Mouse (Mus musculus): ENCODE measurements at regions not wholly inside any gene's neighbourhood (a gene's known extent, or its start where the extent isn't known, plus 50 kb on each side); places are given as distances from the start of the nearest gene placed in this dataset.

- H3K27ac ChIP-seq (ENCODE audit: low read length) = no peak overlapping the region
- H3K4me2 ChIP-seq (replicated peaks; ENCODE audit: low read depth, low read length) = no peak overlapping the region
- no peaks in the 10 kb centered on the region for H3K9me3 ChIP-seq (ENCODE audit: control insufficient read depth, low read depth, low read length)
- H3K9ac ChIP-seq (replicated peaks; ENCODE audit: low read depth, low read length) = no peak overlapping the region
- peaks cover 14% of the 10 kb centered on the region for H3K4me1 ChIP-seq (ENCODE audit: control insufficient read depth, insufficient read depth, low read length)
- no peaks in the 10 kb centered on the region for H3K27me3 ChIP-seq (ENCODE audit: control insufficient read depth, insufficient read depth, low read length)
- WGBS = 71% methylated on average over 12 of the region's 12 CpGs
- no peak overlapping the region for H3K4me3 ChIP-seq (ENCODE audit: low read depth, low read length)
- no peak for ATAC-seq (ENCODE audit: insufficient number of reproducible peaks, insufficient read depth, low FRiP score, low read depth)
- no peaks in the 10 kb centered on the region for H3K36me3 ChIP-seq (ENCODE audit: control insufficient read depth, insufficient read depth, low read length)
These were observed 61.9 kb upstream of the Cdh5 start for GRCm38 (mm10) chr8:104039526-104039925.

GRCm38 (mm10) chr8:104041522-104041921 lies 59.9 kb upstream of the Cdh5 start:
- ATAC-seq (ENCODE audit: insufficient number of reproducible peaks, insufficient read depth, low FRiP score, low read depth) = no peak
- Histone ChIP-seq H3K4me1 (ENCODE audit: control insufficient read depth, insufficient read depth, low read length) (peaks cover 14% of the 10 kb centered on the region), H3K4me3 (ENCODE audit: low read depth, low read length) (no peak overlapping the region), H3K4me2 (replicated peaks; ENCODE audit: low read depth, low read length) (no peak overlapping the region), H3K27me3 (ENCODE audit: control insufficient read depth, insufficient read depth, low read length) (no peaks in the 10 kb centered on the region), H3K27ac (ENCODE audit: low read length) (no peak overlapping the region), H3K9me3 (ENCODE audit: control insufficient read depth, low read depth, low read length) (no peaks in the 10 kb centered on the region), H3K36me3 (ENCODE audit: control insufficient read depth, insufficient read depth, low read length) (no peaks in the 10 kb centered on the region), H3K9ac (replicated peaks; ENCODE audit: low read depth, low read length) (no peak overlapping the region)
- WGBS = 90% methylated on average over 5 of the region's 5 CpGs

- H3K27me3 ChIP-seq (ENCODE audit: control insufficient read depth, insufficient read depth, low read length) = no peaks in the 10 kb centered on the region
- H3K27ac ChIP-seq (ENCODE audit: low read length) = no peak overlapping the region
- WGBS = 24% methylated on average over 8 of the region's 8 CpGs
- no peak overlapping the region for H3K9ac ChIP-seq (replicated peaks; ENCODE audit: low read depth, low read length)
- no peak overlapping the region for H3K4me2 ChIP-seq (replicated peaks; ENCODE audit: low read depth, low read length)
- peaks cover 14% of the 10 kb centered on the region for H3K4me1 ChIP-seq (ENCODE audit: control insufficient read depth, insufficient read depth, low read length)
- no peaks in the 10 kb centered on the region for H3K9me3 ChIP-seq (ENCODE audit: control insufficient read depth, low read depth, low read length)
- no peak for ATAC-seq (ENCODE audit: insufficient number of reproducible peaks, insufficient read depth, low FRiP score, low read depth)
- no peak overlapping the region for H3K4me3 ChIP-seq (ENCODE audit: low read depth, low read length)
- H3K36me3 ChIP-seq (ENCODE audit: control insufficient read depth, insufficient read depth, low read length) = no peaks in the 10 kb centered on the region
These were observed 59.0 kb upstream of the Cdh5 start for GRCm38 (mm10) chr8:104042434-104042833.

GRCm38 (mm10) chr8:104048037-104048436 lies 53.4 kb upstream of the Cdh5 start:
- WGBS = 66% methylated on average over 5 of the region's 5 CpGs
- Histone ChIP-seq H3K9ac (replicated peaks; ENCODE audit: low read depth, low read length) (no peak overlapping the region), H3K4me1 (ENCODE audit: control insufficient read depth, insufficient read depth, low read length) (peaks cover 7% of the 10 kb centered on the region), H3K4me2 (replicated peaks; ENCODE audit: low read depth, low read length) (no peak overlapping the region), H3K36me3 (ENCODE audit: control insufficient read depth, insufficient read depth, low read length) (no peaks in the 10 kb centered on the region), H3K27ac (ENCODE audit: low read length) (no peak overlapping the region), H3K27me3 (ENCODE audit: control insufficient read depth, insufficient read depth, low read length) (no peaks in the 10 kb centered on the region), H3K4me3 (ENCODE audit: low read depth, low read length) (no peak overlapping the region), H3K9me3 (ENCODE audit: control insufficient read depth, low read depth, low read length) (no peaks in the 10 kb centered on the region)
- ATAC-seq (ENCODE audit: insufficient number of reproducible peaks, insufficient read depth, low FRiP score, low read depth) = no peak

- WGBS = 86% methylated on average over 6 of the region's 6 CpGs
- no peak overlapping the region for H3K9ac ChIP-seq (replicated peaks; ENCODE audit: low read depth, low read length)
- H3K4me1 ChIP-seq (ENCODE audit: control insufficient read depth, insufficient read depth, low read length) = no peaks in the 10 kb centered on the region
- no peak overlapping the region for H3K4me3 ChIP-seq (ENCODE audit: low read depth, low read length)
- no peak overlapping the region for H3K27ac ChIP-seq (ENCODE audit: low read length)
- H3K4me2 ChIP-seq (replicated peaks; ENCODE audit: low read depth, low read length) = no peak overlapping the region
- no peak for ATAC-seq (ENCODE audit: insufficient number of reproducible peaks, insufficient read depth, low FRiP score, low read depth)
- H3K27me3 ChIP-seq (ENCODE audit: control insufficient read depth, insufficient read depth, low read length) = no peaks in the 10 kb centered on the region
- H3K36me3 ChIP-seq (ENCODE audit: control insufficient read depth, insufficient read depth, low read length) = no peaks in the 10 kb centered on the region
- no peaks in the 10 kb centered on the region for H3K9me3 ChIP-seq (ENCODE audit: control insufficient read depth, low read depth, low read length)
These were observed 52.2 kb upstream of the Cdh5 start for GRCm38 (mm10) chr8:104049181-104049580.

- no peak overlapping the region for H3K27ac ChIP-seq (ENCODE audit: low read length)
- H3K9ac ChIP-seq (replicated peaks; ENCODE audit: low read depth, low read length) = no peak overlapping the region
- no peaks in the 10 kb centered on the region for H3K36me3 ChIP-seq (ENCODE audit: control insufficient read depth, insufficient read depth, low read length)
- H3K27me3 ChIP-seq (ENCODE audit: control insufficient read depth, insufficient read depth, low read length) = no peaks in the 10 kb centered on the region
- no peaks in the 10 kb centered on the region for H3K9me3 ChIP-seq (ENCODE audit: control insufficient read depth, low read depth, low read length)
- no peak overlapping the region for H3K4me3 ChIP-seq (ENCODE audit: low read depth, low read length)
- ATAC-seq (ENCODE audit: insufficient number of reproducible peaks, insufficient read depth, low FRiP score, low read depth) = no peak
- no peak overlapping the region for H3K4me2 ChIP-seq (replicated peaks; ENCODE audit: low read depth, low read length)
- 29% methylated on average over 15 of the region's 15 CpGs for WGBS
- no peaks in the 10 kb centered on the region for H3K4me1 ChIP-seq (ENCODE audit: control insufficient read depth, insufficient read depth, low read length)
These were observed 50.5 kb upstream of the Cdh5 start for GRCm38 (mm10) chr8:104050694-104051539.

GRCm38 (mm10) chr8:104051540-104051882 lies 49.9 kb upstream of the Cdh5 start:
- no peak overlapping the region for H3K27ac ChIP-seq (ENCODE audit: low read length)
- no peak overlapping the region for H3K4me3 ChIP-seq (ENCODE audit: low read depth, low read length)
- no peak overlapping the region for H3K4me2 ChIP-seq (replicated peaks; ENCODE audit: low read depth, low read length)
- H3K36me3 ChIP-seq (ENCODE audit: control insufficient read depth, insufficient read depth, low read length) = no peaks in the 10 kb centered on the region
- H3K9ac ChIP-seq (replicated peaks; ENCODE audit: low read depth, low read length) = no peak overlapping the region
- no peak for ATAC-seq (ENCODE audit: insufficient number of reproducible peaks, insufficient read depth, low FRiP score, low read depth)
- H3K27me3 ChIP-seq (ENCODE audit: control insufficient read depth, insufficient read depth, low read length) = no peaks in the 10 kb centered on the region
- H3K4me1 ChIP-seq (ENCODE audit: control insufficient read depth, insufficient read depth, low read length) = no peaks in the 10 kb centered on the region
- WGBS = 61% methylated on average over 5 of the region's 5 CpGs
- no peaks in the 10 kb centered on the region for H3K9me3 ChIP-seq (ENCODE audit: control insufficient read depth, low read depth, low read length)
